Mouse (Mus musculus) heart, embryonic 10.5 days (tissue): ENCODE measurements around the gene Tuba1b. TPM values are rescaled to one million over a fixed set of nuclear protein-coding genes. Genes with fewer than 3 reads are reported as not detected.
"Not testable (repeated sequence)": the region's sequence is repeated elsewhere in the genome, so short reads cannot be mapped to it uniquely, and the experiment has no call there.

Source experiments
- DNase-seq: peaks from one replicate; pipeline ENCODE4 v3.0.0-alpha.2; 2017; ENCODE audit warnings: low spot score
- H3K27ac ChIP-seq: fragments of 300-500 bp; sonication (generic); 2 replicates; pipeline ENCODE4 v1.5.1; 2016; ENCODE audit warnings: mild to moderate bottlenecking
- H3K27me3 ChIP-seq: fragments of 300-500 bp; sonication (generic); 2 replicates; pipeline ENCODE4 v1.6.1; 2016; ENCODE audit warnings: mild to moderate bottlenecking; ENCODE audit not compliant: poor library complexity, insufficient read depth, severe bottlenecking
- H3K36me3 ChIP-seq: fragments of 300-500 bp; sonication (generic); 2 replicates; pipeline ENCODE4 v1.6.1; 2016; ENCODE audit warnings: mild to moderate bottlenecking, moderate library complexity
- H3K4me1 ChIP-seq: fragments of 300-500 bp; sonication (generic); 2 replicates; pipeline ENCODE4 v1.6.1; 2016; ENCODE audit warnings: mild to moderate bottlenecking
- H3K4me3 ChIP-seq: fragments of 300-500 bp; sonication (generic); 2 replicates; pipeline ENCODE4 v1.5.1; 2016; ENCODE audit warnings: mild to moderate bottlenecking, moderate library complexity
- H3K9me3 ChIP-seq: fragments of 300-500 bp; sonication (generic); 2 replicates; pipeline ENCODE4 v1.6.1; 2016; ENCODE audit warnings: mild to moderate bottlenecking, moderate library complexity
- whole genome bisulfite sequencing: fragments of 180-500 bp; shearing (Covaris S2); methylation state at CpG from one replicate; pipeline ENCODE4 v1.1.7; 2016; 5-methylcytosine and 5-hydroxymethylcytosine counted together
- polyA plus RNA-seq: library from polyadenylated mRNA; unstranded; fragments of >200 nt; fragmentation: Nextera tagmentation; extraction: Ambion mirVana; gene quantifications from 2 replicates; pipeline ENCODE4 v1.2.1, GENCODE M21; 2016

The Tuba1b gene
- polyA plus RNA-seq, 1 experiment from 2014 or later, result 2,007 TPM

- 88% methylated on average over 11 of the region's 15 CpGs for WGBS
- H3K4me3 ChIP-seq, result peak overlapping the region; percentile 84
- H3K36me3 ChIP-seq, result peaks cover 14% of the 10 kb centered on the region
- peak overlapping the region; percentile 91; the same call in 1 of the 2 replicates for H3K27ac ChIP-seq
- peaks cover 25% of the 10 kb centered on the region for H3K4me1 ChIP-seq
- DNase-seq, H3K9me3 ChIP-seq, H3K27me3 ChIP-seq: not testable (repeated sequence)
Measured at GRCm38 (mm10) chr15:98951122-98952062, 17.0 kb upstream of the Tuba1b start.

DNA sequence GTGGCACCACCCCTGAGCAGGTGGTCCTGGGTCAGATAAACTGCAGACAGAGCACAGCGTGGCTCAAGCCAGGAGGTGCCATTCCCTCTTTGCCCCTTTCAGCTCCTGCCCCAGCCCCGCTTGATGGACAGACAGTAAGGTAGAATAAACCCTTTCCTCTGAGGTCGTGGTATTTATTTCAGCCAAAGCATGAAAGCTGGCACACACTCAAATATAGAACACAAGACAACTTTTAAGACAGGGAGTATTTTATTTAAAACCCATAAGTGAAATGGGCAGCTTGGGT lies 15.2 kb upstream of the Tuba1b start:
- H3K36me3 ChIP-seq, result peaks cover 14% of the 10 kb centered on the region
- H3K4me1 ChIP-seq, result peaks cover 18% of the 10 kb centered on the region
- DNase-seq, result no peak
- no peaks in the 10 kb centered on the region for H3K27me3 ChIP-seq
- 71% methylated on average over 3 of the region's 3 CpGs for WGBS
- H3K4me3 ChIP-seq, result no peak overlapping the region
- H3K9me3 ChIP-seq, result 0 out of 2 replicates have a peak, but pooled peaks cover 2% of the 10 kb centered on the region
- H3K27ac ChIP-seq, result no peak overlapping the region

GRCm38 (mm10) chr15:98948857-98949606 lies 14.7 kb upstream of the Tuba1b start:
- H3K4me1 ChIP-seq, result peaks cover 14% of the 10 kb centered on the region
- 79% methylated on average over 6 of the region's 6 CpGs for WGBS
- no peak overlapping the region for H3K4me3 ChIP-seq
- no peaks in the 10 kb centered on the region for H3K27me3 ChIP-seq
- DNase-seq, result no peak
- H3K36me3 ChIP-seq, result peaks cover 14% of the 10 kb centered on the region
- H3K27ac ChIP-seq, result no peak overlapping the region
- H3K9me3 ChIP-seq, result 0 out of 2 replicates have a peak, but pooled peaks cover 3% of the 10 kb centered on the region

- DNase-seq, result no peak
- no peak overlapping the region for H3K4me3 ChIP-seq
- H3K4me1 ChIP-seq, result peaks cover 8% of the 10 kb centered on the region
- peaks cover 14% of the 10 kb centered on the region for H3K36me3 ChIP-seq
- H3K9me3 ChIP-seq, result 0 out of 2 replicates have a peak, but pooled peaks cover 3% of the 10 kb centered on the region
- H3K27me3 ChIP-seq, result no peaks in the 10 kb centered on the region
- no peak overlapping the region for H3K27ac ChIP-seq
Measured at GRCm38 (mm10) chr15:98948382-98948781, 14.0 kb upstream of the Tuba1b start.

DNA sequence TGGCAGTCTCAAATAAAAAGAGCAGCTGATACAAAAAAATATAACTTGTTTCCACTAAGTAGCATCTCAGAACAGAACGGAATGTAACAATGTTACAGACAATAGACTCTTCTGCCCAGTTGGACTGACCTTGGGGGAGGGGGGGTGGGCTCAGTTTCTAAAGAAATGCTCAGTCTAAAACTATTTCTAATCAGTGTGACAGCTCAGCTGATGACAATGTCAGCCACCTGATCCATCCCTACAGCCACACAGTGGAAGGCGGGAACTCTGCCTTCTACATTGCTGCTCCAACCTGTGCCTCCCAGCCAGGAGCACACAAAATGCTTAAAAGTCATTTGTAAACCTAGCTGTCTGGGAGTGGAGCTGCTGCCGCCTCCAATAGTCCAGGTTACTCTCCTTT lies 13.5 kb upstream of the Tuba1b start:
- no peak for DNase-seq
- 0 out of 2 replicates have a peak, but pooled peaks cover 3% of the 10 kb centered on the region for H3K9me3 ChIP-seq
- peaks cover 14% of the 10 kb centered on the region for H3K36me3 ChIP-seq
- H3K27me3 ChIP-seq, result no peaks in the 10 kb centered on the region
- H3K27ac ChIP-seq, result no peak overlapping the region
- peaks cover 8% of the 10 kb centered on the region for H3K4me1 ChIP-seq
- 60% methylated on average over 3 of the region's 3 CpGs for WGBS
- H3K4me3 ChIP-seq, result no peak overlapping the region

DNA sequence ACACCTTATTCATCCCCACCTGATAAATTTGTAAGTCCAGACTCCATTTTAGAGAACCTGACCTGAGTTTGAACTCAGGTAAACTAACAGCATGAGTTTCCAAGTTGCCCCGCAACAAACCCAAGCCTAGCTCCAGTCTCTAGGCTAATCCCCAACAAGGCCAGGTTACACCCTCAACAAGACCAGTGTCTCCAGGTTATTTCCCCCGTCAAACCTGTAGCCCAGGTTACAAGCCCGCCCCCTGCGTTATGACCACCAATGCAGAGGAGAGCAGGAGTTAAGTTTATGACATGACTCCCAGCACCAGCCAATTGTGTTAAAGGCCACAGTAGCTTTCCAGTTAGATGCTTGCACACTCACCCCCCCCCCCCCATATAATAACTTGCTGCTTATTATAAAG lies 8.8 kb upstream of the Tuba1b start:
- no peaks in the 10 kb centered on the region for H3K36me3 ChIP-seq

DNA sequence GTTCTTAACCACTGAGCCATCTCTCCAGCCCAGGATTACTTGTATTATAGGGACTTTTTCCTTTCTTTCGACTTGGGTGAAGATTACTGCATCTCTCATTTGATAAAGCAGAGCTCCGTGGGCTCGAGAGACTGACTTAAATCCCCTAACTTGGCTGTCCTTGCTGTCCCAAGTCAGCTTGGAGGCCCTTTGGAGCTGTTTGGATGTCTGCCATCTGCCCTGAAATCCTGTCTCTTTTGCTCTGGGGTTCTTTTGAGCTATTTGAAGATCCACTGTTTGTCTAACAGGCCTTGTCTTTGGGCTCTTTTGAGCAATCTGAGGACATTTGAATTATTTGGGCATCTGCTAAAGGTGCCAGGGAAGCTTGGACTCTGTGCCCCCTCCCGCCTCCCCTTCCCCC lies 7.7 kb upstream of the Tuba1b start:
- Histone ChIP-seq H3K27me3 (no peaks in the 10 kb centered on the region), H3K4me1 (peaks cover 2% of the 10 kb centered on the region; the same call in 1 of the 2 replicates), H3K9me3 (0 out of 2 replicates have a peak, but pooled peaks cover 3% of the 10 kb centered on the region), H3K36me3 (no peaks in the 10 kb centered on the region), H3K4me3 (no peak overlapping the region), H3K27ac (no peak overlapping the region)
- WGBS, result 86% methylated on average over 4 of the region's 4 CpGs
- no peak for DNase-seq

More for the DNA sequence above, 8.8 kb upstream of the Tuba1b start:
- no peak overlapping the region for H3K27ac ChIP-seq
- WGBS, result 70% methylated on average over 4 of the region's 4 CpGs
- 0 out of 2 replicates have a peak, but pooled peaks cover 5% of the 10 kb centered on the region for H3K4me1 ChIP-seq
- H3K4me3 ChIP-seq, result no peak overlapping the region
- no peaks in the 10 kb centered on the region for H3K27me3 ChIP-seq
- DNase-seq, result no peak
- H3K9me3 ChIP-seq, result 0 out of 2 replicates have a peak, but pooled peaks cover 3% of the 10 kb centered on the region

- WGBS, result 71% methylated on average over 2 of the region's 2 CpGs
- H3K36me3 ChIP-seq, result no peaks in the 10 kb centered on the region
- no peak overlapping the region for H3K27ac ChIP-seq
- DNase-seq, result no peak
- H3K27me3 ChIP-seq, result no peaks in the 10 kb centered on the region
- H3K9me3 ChIP-seq, result 0 out of 2 replicates have a peak, but pooled peaks cover 3% of the 10 kb centered on the region
- H3K4me1 ChIP-seq, result peaks cover 2% of the 10 kb centered on the region; the same call in 1 of the 2 replicates
- H3K4me3 ChIP-seq, result no peak overlapping the region
Measured at GRCm38 (mm10) chr15:98941539-98941938, 7.2 kb upstream of the Tuba1b start.

- Histone ChIP-seq H3K4me3 (no peak overlapping the region), H3K27me3 (no peaks in the 10 kb centered on the region), H3K9me3 (0 out of 2 replicates have a peak, but pooled peaks cover 3% of the 10 kb centered on the region)
Measured at GRCm38 (mm10) chr15:98940816-98941215, 6.5 kb upstream of the Tuba1b start.

DNA sequence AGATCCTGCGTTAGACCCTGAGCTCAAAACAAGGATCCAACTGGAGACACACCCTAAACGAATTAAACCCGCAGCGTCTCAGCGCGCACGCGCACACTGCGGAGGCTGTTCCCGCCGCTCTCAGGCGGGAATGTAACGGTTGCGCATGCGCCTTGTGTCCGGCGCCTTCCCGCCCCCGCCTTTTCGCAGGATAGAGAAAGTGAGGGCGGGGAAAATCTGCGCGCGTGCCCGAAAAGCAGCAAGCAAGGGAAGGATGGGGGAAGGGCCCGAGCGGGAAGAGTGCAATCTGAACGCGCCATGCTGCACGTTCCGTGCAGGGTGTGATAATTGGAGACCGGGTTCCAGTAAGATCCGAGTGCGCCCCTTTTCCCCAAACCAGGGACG lies 540 bp downstream of the Tuba1b start:
- Histone ChIP-seq H3K27me3 (no peaks in the 10 kb centered on the region), H3K9me3 (no peaks in the 10 kb centered on the region), H3K36me3 (peaks cover 17% of the 10 kb centered on the region), H3K4me3 (peak overlapping the region; percentile 82), H3K4me1 (peaks cover 18% of the 10 kb centered on the region), H3K27ac (peak overlapping the region; percentile 98)
- peak; percentile 97 for DNase-seq
- WGBS, result under 1% methylated on average over 35 of the region's 35 CpGs

More at GRCm38 (mm10) chr15:98940816-98941215, 6.5 kb upstream of the Tuba1b start:
- DNase-seq, result no peak
- Histone ChIP-seq H3K4me1 (peaks cover 4% of the 10 kb centered on the region), H3K27ac (no peak overlapping the region), H3K36me3 (no peaks in the 10 kb centered on the region)
- 81% methylated on average over 10 of the region's 10 CpGs for WGBS

DNA sequence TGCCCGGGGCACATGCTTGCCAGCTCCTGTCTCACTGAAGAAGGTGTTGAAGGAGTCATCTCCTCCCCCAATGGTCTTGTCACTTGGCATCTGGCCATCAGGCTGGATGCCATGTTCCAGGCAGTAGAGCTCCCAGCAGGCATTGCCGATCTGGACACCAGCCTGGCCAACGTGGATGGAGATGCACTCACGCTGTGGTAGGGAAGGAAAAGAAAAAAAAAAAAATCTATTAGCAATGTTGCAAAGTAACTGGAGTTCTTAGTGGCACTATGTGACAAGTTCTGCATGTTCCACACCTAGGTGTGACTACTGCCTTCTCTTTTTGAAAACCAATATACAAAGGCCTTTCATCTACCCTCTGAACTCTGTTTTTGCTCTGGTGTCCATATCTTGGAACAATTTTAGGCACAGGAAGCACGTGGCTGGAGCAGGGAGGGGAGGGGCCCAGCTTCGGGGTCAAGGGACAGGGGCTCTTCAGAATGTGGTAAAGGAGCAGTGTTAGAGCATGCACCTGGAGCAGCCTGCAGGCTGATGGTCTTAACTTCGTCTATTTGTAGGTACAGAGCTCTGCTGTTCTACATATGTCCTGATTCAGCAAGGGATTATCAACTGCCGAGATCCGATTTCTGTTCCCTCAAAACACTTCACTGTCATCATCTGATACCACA lies 1.2 kb downstream of the Tuba1b start:
- H3K4me3 ChIP-seq, result peak overlapping the region; percentile 82
- H3K4me1 ChIP-seq, result peaks cover 23% of the 10 kb centered on the region
- H3K36me3 ChIP-seq, result peaks cover 17% of the 10 kb centered on the region
- DNase-seq, H3K9me3 ChIP-seq, H3K27me3 ChIP-seq: not testable (repeated sequence)
- H3K27ac ChIP-seq, result peak overlapping the region; percentile 98
- 20% methylated on average over 8 of the region's 9 CpGs for WGBS

GRCm38 (mm10) chr15:98930998-98931397 lies 3.4 kb downstream of the Tuba1b start:
- no peak overlapping the region for H3K4me3 ChIP-seq
- WGBS, result 81% methylated on average over 3 of the region's 3 CpGs
- H3K27me3 ChIP-seq, result no peaks in the 10 kb centered on the region
- H3K4me1 ChIP-seq, result peaks cover 23% of the 10 kb centered on the region
- no peaks in the 10 kb centered on the region for H3K9me3 ChIP-seq
- no peak for DNase-seq
- H3K27ac ChIP-seq, result no peak overlapping the region
- peaks cover 20% of the 10 kb centered on the region for H3K36me3 ChIP-seq
